In genomic region chr9:121556913-121557312, GRCm38 (mm10) we compare ENCODE assay signal across 14 mouse cellular contexts.
A peak's percentile ranks its signal among the peaks of the same experiment; 100 is the strongest.
DNase-seq lines count a peak whose midpoint lies in the region.
"Had no signal": no experiment of that assay in that cellular context is flagged by ENCODE, and none has a peak within 500 bp of the region (broad histone marks: within the 10 kb centered on the region; RNA-seq: fewer than 3 reads in every experiment).

No protein-coding gene starts in this region.

- DNase-seq in heart, adult 18-20 months = peak; percentile 50 to 52
- DNase-seq in heart, embryonic 10.5 days (ENCODE audit: low spot score) = no peak
- peak; percentile 81 for DNase-seq in right cerebral cortex, adult 18-20 months
- DNase-seq in right cerebral cortex, postnatal 4 days = no peak
- peak; percentile 51 to 80 for DNase-seq in left cerebral cortex, adult 9 months (ENCODE audit: low spot score in 2 of 2)
- DNase-seq in spleen, adult 18-20 months = no peak
- no peak for DNase-seq in urinary bladder, postnatal 10 days (ENCODE audit: low spot score)
- no peak for DNase-seq in cerebellum, postnatal 14 days
- DNase-seq: cerebellum, postnatal 36 days had no signal

- no peaks in the 10 kb centered on the region for H3K27me3 ChIP-seq in heart, embryonic 10.5 days (ENCODE audit: insufficient read depth, poor library complexity, severe bottlenecking)
- H3K27me3 ChIP-seq: intestine, embryonic 15.5 days; liver, embryonic 15.5 days; midbrain, embryonic 15.5 days had no signal

- H3K4me1 ChIP-seq in heart, embryonic 10.5 days = peaks cover 27% of the 10 kb centered on the region
- H3K4me1 ChIP-seq: intestine, embryonic 15.5 days; liver, embryonic 15.5 days had no signal

- H3K36me3 ChIP-seq in heart, embryonic 10.5 days = no peaks in the 10 kb centered on the region
- H3K36me3 ChIP-seq: heart, embryonic 13.5 days; intestine, embryonic 15.5 days; liver, embryonic 15.5 days; midbrain, embryonic 15.5 days had no signal

- 23% methylated on average over 5 of the region's 5 CpGs for WGBS in heart, embryonic 10.5 days

- no peaks in the 10 kb centered on the region for H3K9me3 ChIP-seq in heart, embryonic 10.5 days
- H3K9me3 ChIP-seq: heart, embryonic 13.5 days; intestine, embryonic 15.5 days; liver, embryonic 15.5 days; midbrain, embryonic 15.5 days had no signal

- H3K4me3 ChIP-seq in heart, embryonic 10.5 days = no peak overlapping the region
- H3K4me3 ChIP-seq: erythroblast, embryonic 14.5 days; heart, embryonic 13.5 days; intestine, embryonic 15.5 days; liver, embryonic 15.5 days; midbrain, embryonic 15.5 days had no signal

- H3K27ac ChIP-seq in heart, embryonic 10.5 days = no peak overlapping the region
- H3K27ac ChIP-seq: heart, embryonic 13.5 days; intestine, embryonic 15.5 days; liver, embryonic 15.5 days; midbrain, embryonic 15.5 days had no signal

Comparison
In these comparisons a context has a peak if more than half of its experiments do, and no peak if none do; other contexts are left out.
1. DNase-seq: peak in heart, adult 18-20 months (2 of 2), right cerebral cortex, adult 18-20 months (single experiment) and left cerebral cortex, adult 9 months (2 of 2); none in heart, embryonic 10.5 days (single experiment), right cerebral cortex, postnatal 4 days (single experiment), spleen, adult 18-20 months (0 of 2), urinary bladder, postnatal 10 days (single experiment) and cerebellum, postnatal 14 days (0 of 2).